Mouse (Mus musculus) CH12.LX (cell line): Measurements from ENCODE around the gene Nacc1.

Source experiments
- CHD1 ChIP-seq: IDR thresholded peaks from 2 replicates; pipeline ENCODE4 v1.6.1; 2012; ENCODE audit warnings: low read depth, low read length, improper control_type of control experiment, inconsistent platforms
- CHD2 ChIP-seq: IDR thresholded peaks from 2 replicates; pipeline ENCODE4 v1.6.1; 2011; ENCODE audit warnings: low read length, improper control_type of control experiment
- CTCF ChIP-seq, 2 experiments: IDR thresholded peaks in 1 of 2; conservative IDR thresholded peaks in 1 of 2; 2 replicates each; pipeline ENCODE4 v1.5.1; 2011 to 2012; ENCODE audit warnings: low read depth in 2 of 2, low read length in 2 of 2, improper control_type of control experiment in 1 of 2, inconsistent platforms in 1 of 2, mild to moderate bottlenecking in 1 of 2, moderate library complexity in 1 of 2
- EP300 ChIP-seq: IDR thresholded peaks from 2 replicates; pipeline ENCODE4 v1.6.1; 2011; ENCODE audit warnings: low read length, improper control_type of control experiment
- KAT2A ChIP-seq: IDR thresholded peaks from 2 replicates; pipeline ENCODE4 v1.6.1; 2012; ENCODE audit warnings: low read length, improper control_type of control experiment, inconsistent platforms; ENCODE audit not compliant: insufficient replicate concordance
- POLR2A ChIP-seq: IDR thresholded peaks from 2 replicates; pipeline ENCODE4 v1.6.1; 2011; ENCODE audit warnings: low read depth, mild to moderate bottlenecking, improper control_type of control experiment, low read length
- UBTF ChIP-seq: IDR thresholded peaks from 2 replicates; pipeline ENCODE4 v1.6.1; 2012; ENCODE audit warnings: low read depth, mild to moderate bottlenecking, inconsistent platforms, low read length, improper control_type of control experiment, moderate library complexity
- ZMIZ1 ChIP-seq: IDR thresholded peaks from 2 replicates; pipeline ENCODE4 v1.6.1; 2012; ENCODE audit warnings: low read depth, mild to moderate bottlenecking, inconsistent platforms, low read length, improper control_type of control experiment
- ZNF384 ChIP-seq: IDR thresholded peaks from 2 replicates; pipeline ENCODE4 v1.6.1; 2012; ENCODE audit warnings: low read depth, low read length, improper control_type of control experiment, inconsistent platforms

DNA sequence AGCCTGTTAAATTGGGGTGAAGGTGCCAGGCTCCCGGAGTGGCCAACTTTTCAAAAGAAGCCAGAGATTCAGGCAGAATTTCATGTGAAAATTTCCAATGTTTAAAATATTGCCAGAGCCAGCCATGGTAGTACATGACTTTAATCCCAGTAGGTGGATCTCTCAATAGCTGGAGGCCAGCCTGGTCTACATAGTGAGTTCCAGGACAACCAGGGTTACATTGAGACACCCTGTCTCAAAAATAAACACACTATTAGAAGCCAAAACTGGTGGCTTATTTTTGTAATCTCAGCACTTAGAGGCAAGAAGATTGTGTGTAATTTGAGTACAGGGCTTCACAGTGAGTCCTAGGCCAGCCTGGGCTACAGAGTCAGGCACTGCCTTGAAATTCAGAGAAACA is 22.3 kb upstream of the Nacc1 start:
- TF ChIP-seq CHD2 (no peak), CTCF (conservative IDR thresholded peaks at IDR 0.05 in 1 of 2, IDR thresholded peaks at IDR 0.05 in 1 of 2; ENCODE audit: low read depth in 2 of 2, low read length in 2 of 2) (no peak), ZNF384 (no peak), ZMIZ1 (no peak), KAT2A (no peak), EP300 (no peak), CHD1 (no peak), POLR2A (no peak), UBTF (no peak)
